ENCODE assay signal across 18 mouse cellular contexts in genomic region chr2:68981756-68982409, GRCm38 (mm10).
DNase-seq lines count a peak whose midpoint lies in the region; ATAC-seq and TF ChIP-seq lines count a peak whose summit lies in the region.
"Had no signal": no experiment of that assay in that cellular context is flagged by ENCODE, and none has a peak within 500 bp of the region (broad histone marks: within the 10 kb centered on the region; RNA-seq: fewer than 3 reads in every experiment).

No protein-coding gene starts in this region.

- no peaks in the 10 kb centered on the region for H3K36me3 ChIP-seq in forebrain, embryonic 14.5 days (ENCODE audit: control insufficient read depth, insufficient read depth, low read length)
- H3K36me3 ChIP-seq in forebrain, embryonic 13.5 days (ENCODE audit: poor library complexity, severe bottlenecking), result no peaks in the 10 kb centered on the region
- H3K36me3 ChIP-seq in intestine, embryonic 16.5 days (ENCODE audit: control insufficient read depth, insufficient read depth, low read length), result no peaks in the 10 kb centered on the region
- no peaks in the 10 kb centered on the region for H3K36me3 ChIP-seq in stomach, embryonic 15.5 days
- H3K36me3 ChIP-seq in kidney, embryonic 14.5 days (ENCODE audit: control insufficient read depth, insufficient read depth, low read length), result no peaks in the 10 kb centered on the region
- H3K36me3 ChIP-seq: midbrain, embryonic 12.5 days had no signal

- no peak overlapping the region for H3K4me2 ChIP-seq in forebrain, embryonic 14.5 days (ENCODE audit: low read length)
- no peak overlapping the region for H3K4me2 ChIP-seq in forebrain, embryonic 13.5 days
- H3K4me2 ChIP-seq in intestine, embryonic 16.5 days (ENCODE audit: low read depth, low read length), result no peak overlapping the region
- peak overlapping the region; percentile 19 for H3K4me2 ChIP-seq in stomach, embryonic 15.5 days
- no peak overlapping the region for H3K4me2 ChIP-seq in kidney, embryonic 14.5 days (replicated peaks; ENCODE audit: low read depth, low read length)
- H3K4me2 ChIP-seq: heart, embryonic 11.5 days; midbrain, embryonic 12.5 days had no signal

- no peak overlapping the region for H3K9ac ChIP-seq in forebrain, embryonic 14.5 days (ENCODE audit: low read length)
- no peak overlapping the region for H3K9ac ChIP-seq in forebrain, embryonic 13.5 days
- no peak overlapping the region for H3K9ac ChIP-seq in intestine, embryonic 16.5 days (ENCODE audit: low read depth, low read length)
- no peak overlapping the region for H3K9ac ChIP-seq in stomach, embryonic 15.5 days
- H3K9ac ChIP-seq in kidney, embryonic 14.5 days (ENCODE audit: low read depth, low read length), result no peak overlapping the region
- H3K9ac ChIP-seq: midbrain, embryonic 12.5 days had no signal

- ATAC-seq in forebrain, embryonic 14.5 days, result 0 out of 2 replicates have a peak, but pooled peaks have one; percentile 37
- no peak for ATAC-seq in forebrain, embryonic 13.5 days
- peak; percentile 43; the same call in 1 of the 2 replicates for ATAC-seq in intestine, embryonic 16.5 days
- no peak for ATAC-seq in stomach, embryonic 15.5 days (ENCODE audit: insufficient read depth, low FRiP score, low read depth)
- no peak for ATAC-seq in kidney, embryonic 14.5 days (ENCODE audit: low FRiP score, low TSS enrichment)
- ATAC-seq: Patski had no signal

- no peaks in the 10 kb centered on the region for H3K27me3 ChIP-seq in forebrain, embryonic 14.5 days (replicated peaks; ENCODE audit: control insufficient read depth, insufficient read depth, low read length)
- no peaks in the 10 kb centered on the region for H3K27me3 ChIP-seq in forebrain, embryonic 13.5 days
- no peaks in the 10 kb centered on the region for H3K27me3 ChIP-seq in intestine, embryonic 16.5 days (replicated peaks; ENCODE audit: control insufficient read depth, insufficient read depth, low read length)
- no peaks in the 10 kb centered on the region for H3K27me3 ChIP-seq in stomach, embryonic 15.5 days (replicated peaks)
- H3K27me3 ChIP-seq in kidney, embryonic 14.5 days (ENCODE audit: control insufficient read depth, insufficient read depth, low read length), result no peaks in the 10 kb centered on the region
- H3K27me3 ChIP-seq: midbrain, embryonic 12.5 days; Patski had no signal

- DNase-seq in forebrain, embryonic 14.5 days (ENCODE audit: low spot score), result no peak
- no peak for DNase-seq in layer of hippocampus, adult 2 months (ENCODE audit: low spot score in 2 of 2)
- no peak for DNase-seq in layer of hippocampus, postnatal 25 days (ENCODE audit: extremely low spot score in 1 of 2, low spot score in 1 of 2)
- DNase-seq in embryo, embryonic 9.5 days (ENCODE audit: extremely low spot score), result no peak
- DNase-seq: cerebellum, adult 11-12 months; gastrocnemius, postnatal 14 days; heart, postnatal 4 days; kidney, adult 9 months; liver; right cerebral cortex, adult 18-20 months; thymus, postnatal 14 days had no signal

- H3K27ac ChIP-seq in forebrain, embryonic 14.5 days (ENCODE audit: low read depth, low read length), result no peak overlapping the region
- no peak overlapping the region for H3K27ac ChIP-seq in forebrain, embryonic 13.5 days
- H3K27ac ChIP-seq in layer of hippocampus, adult 2 months, result 0 out of 2 replicates have a peak overlapping the region, but pooled peaks have one; percentile 50
- 0 out of 2 replicates have a peak overlapping the region, but pooled peaks have one; percentile 14 for H3K27ac ChIP-seq in intestine, embryonic 16.5 days (ENCODE audit: low read length)
- H3K27ac ChIP-seq in stomach, embryonic 15.5 days, result 0 out of 2 replicates have a peak overlapping the region, but pooled peaks have one; percentile 6
- no peak overlapping the region for H3K27ac ChIP-seq in kidney, embryonic 14.5 days (ENCODE audit: low read depth, low read length)
- H3K27ac ChIP-seq: midbrain, embryonic 12.5 days had no signal

- TF ChIP-seq CTCF in layer of hippocampus, adult 2 months (conservative IDR thresholded peaks at IDR 0.05), result no peak

- H3K4me1 ChIP-seq in forebrain, embryonic 14.5 days (ENCODE audit: control insufficient read depth, insufficient read depth, low read length), result peaks cover 8% of the 10 kb centered on the region; the same call in 1 of the 2 replicates
- H3K4me1 ChIP-seq in forebrain, embryonic 13.5 days, result peaks cover 31% of the 10 kb centered on the region
- peaks cover 26% of the 10 kb centered on the region for H3K4me1 ChIP-seq in intestine, embryonic 16.5 days (ENCODE audit: control insufficient read depth, insufficient read depth, low read length)
- peaks cover 10% of the 10 kb centered on the region; the same call in 1 of the 2 replicates for H3K4me1 ChIP-seq in stomach, embryonic 15.5 days
- peaks cover 18% of the 10 kb centered on the region for H3K4me1 ChIP-seq in kidney, embryonic 14.5 days (ENCODE audit: control insufficient read depth, insufficient read depth, low read length)

- no peak overlapping the region for H3K4me3 ChIP-seq in forebrain, embryonic 14.5 days (ENCODE audit: low read depth, low read length)
- no peak overlapping the region for H3K4me3 ChIP-seq in forebrain, embryonic 13.5 days
- H3K4me3 ChIP-seq in layer of hippocampus, adult 2 months, result no peak overlapping the region
- no peak overlapping the region for H3K4me3 ChIP-seq in intestine, embryonic 16.5 days (ENCODE audit: low read length)
- H3K4me3 ChIP-seq in stomach, embryonic 15.5 days (replicated peaks), result no peak overlapping the region
- no peak overlapping the region for H3K4me3 ChIP-seq in kidney, embryonic 14.5 days (ENCODE audit: low read length)
- H3K4me3 ChIP-seq: midbrain, embryonic 12.5 days had no signal

- 69% methylated on average over 11 of the region's 11 CpGs for WGBS in forebrain, embryonic 14.5 days
- WGBS in forebrain, embryonic 13.5 days, result 64% methylated on average over 11 of the region's 11 CpGs
- WGBS in intestine, embryonic 16.5 days, result 40% methylated on average over 11 of the region's 11 CpGs
- WGBS in stomach, embryonic 15.5 days, result 29% methylated on average over 11 of the region's 11 CpGs
- 56% methylated on average over 11 of the region's 11 CpGs for WGBS in kidney, embryonic 14.5 days

- no peaks in the 10 kb centered on the region for H3K9me3 ChIP-seq in forebrain, embryonic 14.5 days (replicated peaks; ENCODE audit: control insufficient read depth, low read length)
- no peaks in the 10 kb centered on the region for H3K9me3 ChIP-seq in forebrain, embryonic 13.5 days (replicated peaks)
- H3K9me3 ChIP-seq in intestine, embryonic 16.5 days (ENCODE audit: control insufficient read depth, low read length), result no peaks in the 10 kb centered on the region
- no peaks in the 10 kb centered on the region for H3K9me3 ChIP-seq in stomach, embryonic 15.5 days
- H3K9me3 ChIP-seq in kidney, embryonic 14.5 days (ENCODE audit: control insufficient read depth, low read length), result no peaks in the 10 kb centered on the region
- H3K9me3 ChIP-seq: midbrain, embryonic 12.5 days had no signal

Comparison
In these comparisons a context has a peak if more than half of its experiments do, and no peak if none do; other contexts are left out.
1. ATAC-seq: peak in forebrain, embryonic 14.5 days (single experiment) and intestine, embryonic 16.5 days (single experiment); none in forebrain, embryonic 13.5 days (single experiment), stomach, embryonic 15.5 days (single experiment) and kidney, embryonic 14.5 days (single experiment).
2. H3K27ac ChIP-seq: peak in layer of hippocampus, adult 2 months (single experiment), intestine, embryonic 16.5 days (single experiment) and stomach, embryonic 15.5 days (single experiment); none in forebrain, embryonic 14.5 days (single experiment), forebrain, embryonic 13.5 days (single experiment) and kidney, embryonic 14.5 days (single experiment).